ENCODE assay signal across 13 mouse cellular contexts in genomic region chr14:7899986-7900385, GRCm38 (mm10). TPM values are rescaled to one million over a fixed set of nuclear protein-coding genes. Genes with fewer than 3 reads are reported as not detected.
DNase-seq lines count a peak whose midpoint lies in the region; ATAC-seq and TF ChIP-seq lines count a peak whose summit lies in the region.
"Had no signal": no experiment of that assay in that cellular context is flagged by ENCODE, and none has a peak within 500 bp of the region (broad histone marks: within the 10 kb centered on the region; RNA-seq: fewer than 3 reads in every experiment).

No protein-coding gene starts in this region.

- 0 out of 2 replicates have a peak overlapping the region, but pooled peaks have one; percentile 39 for H3K9ac ChIP-seq in heart, embryonic 11.5 days (ENCODE audit: low read depth, low read length)
- 0 out of 2 replicates have a peak overlapping the region, but pooled peaks have one; percentile 6 for H3K9ac ChIP-seq in lung, embryonic 14.5 days
- H3K9ac ChIP-seq in intestine, embryonic 16.5 days (ENCODE audit: low read depth, low read length), result peak overlapping the region; percentile 23
- no peak overlapping the region for H3K9ac ChIP-seq in neural tube, embryonic 15.5 days (replicated peaks)
- H3K9ac ChIP-seq: liver, embryonic 12.5 days had no signal

- no peak overlapping the region for H3K4me3 ChIP-seq in heart, embryonic 11.5 days (ENCODE audit: low read depth, low read length)
- H3K4me3 ChIP-seq in lung, embryonic 14.5 days (ENCODE audit: low read depth, low read length), result no peak overlapping the region
- H3K4me3 ChIP-seq in intestine, embryonic 16.5 days (ENCODE audit: low read length), result no peak overlapping the region
- H3K4me3 ChIP-seq in neural tube, embryonic 15.5 days (replicated peaks), result no peak overlapping the region
- H3K4me3 ChIP-seq: liver, embryonic 12.5 days had no signal

- no peak for ATAC-seq in heart, embryonic 11.5 days (replicated peaks; ENCODE audit: insufficient number of reproducible peaks, low FRiP score, low TSS enrichment)
- ATAC-seq in lung, embryonic 14.5 days (ENCODE audit: insufficient read depth), result peak; percentile 16; the same call in 1 of the 2 replicates
- peak; percentile 52 for ATAC-seq in intestine, embryonic 16.5 days
- ATAC-seq in neural tube, embryonic 15.5 days (ENCODE audit: low FRiP score), result no peak
- ATAC-seq: liver, embryonic 12.5 days had no signal

- WGBS in heart, embryonic 11.5 days (ENCODE audit: insufficient replicate concordance), result 60% methylated on average over 3 of the region's 3 CpGs
- WGBS in lung, embryonic 14.5 days, result 26% methylated on average over 3 of the region's 3 CpGs
- 38% methylated on average over 3 of the region's 3 CpGs for WGBS in intestine, embryonic 16.5 days
- WGBS in neural tube, embryonic 15.5 days, result 62% methylated on average over 3 of the region's 3 CpGs

- H3K9me3 ChIP-seq in heart, embryonic 11.5 days (replicated peaks; ENCODE audit: control insufficient read depth, low read length), result no peaks in the 10 kb centered on the region
- no peaks in the 10 kb centered on the region for H3K9me3 ChIP-seq in lung, embryonic 14.5 days (ENCODE audit: low read depth, low read length)
- H3K9me3 ChIP-seq in intestine, embryonic 16.5 days (ENCODE audit: control insufficient read depth, low read length), result no peaks in the 10 kb centered on the region
- H3K9me3 ChIP-seq in neural tube, embryonic 15.5 days (replicated peaks), result no peaks in the 10 kb centered on the region
- H3K9me3 ChIP-seq: liver, embryonic 12.5 days had no signal

- H3K4me2 ChIP-seq in heart, embryonic 11.5 days, result no peak overlapping the region
- H3K4me2 ChIP-seq in lung, embryonic 14.5 days, result peak overlapping the region; percentile 45
- 0 out of 2 replicates have a peak overlapping the region, but pooled peaks have one; percentile 15 for H3K4me2 ChIP-seq in intestine, embryonic 16.5 days (ENCODE audit: low read depth, low read length)
- no peak overlapping the region for H3K4me2 ChIP-seq in neural tube, embryonic 15.5 days
- H3K4me2 ChIP-seq: liver, embryonic 12.5 days had no signal

- peaks cover 8% of the 10 kb centered on the region for H3K36me3 ChIP-seq in heart, embryonic 11.5 days (ENCODE audit: control insufficient read depth, insufficient read depth, low read length)
- peaks cover 37% of the 10 kb centered on the region for H3K36me3 ChIP-seq in lung, embryonic 14.5 days (ENCODE audit: insufficient read depth)
- H3K36me3 ChIP-seq in intestine, embryonic 16.5 days (ENCODE audit: control insufficient read depth, insufficient read depth, low read length), result peaks cover 9% of the 10 kb centered on the region; the same call in 1 of the 2 replicates
- H3K36me3 ChIP-seq in neural tube, embryonic 15.5 days, result peaks cover 37% of the 10 kb centered on the region

- H3K27me3 ChIP-seq in heart, embryonic 11.5 days (ENCODE audit: control insufficient read depth, insufficient read depth, low read length), result no peaks in the 10 kb centered on the region
- H3K27me3 ChIP-seq in lung, embryonic 14.5 days (ENCODE audit: insufficient read depth, low read length), result no peaks in the 10 kb centered on the region
- H3K27me3 ChIP-seq in intestine, embryonic 16.5 days (replicated peaks; ENCODE audit: control insufficient read depth, insufficient read depth, low read length), result no peaks in the 10 kb centered on the region
- H3K27me3 ChIP-seq in neural tube, embryonic 15.5 days (replicated peaks), result no peaks in the 10 kb centered on the region
- H3K27me3 ChIP-seq: liver, embryonic 12.5 days had no signal

- H3K4me1 ChIP-seq in heart, embryonic 11.5 days (ENCODE audit: control insufficient read depth, insufficient read depth, low read length), result peaks cover 18% of the 10 kb centered on the region
- H3K4me1 ChIP-seq in lung, embryonic 14.5 days (ENCODE audit: insufficient read depth), result peaks cover 10% of the 10 kb centered on the region; the same call in 1 of the 2 replicates
- peaks cover 18% of the 10 kb centered on the region for H3K4me1 ChIP-seq in intestine, embryonic 16.5 days (ENCODE audit: control insufficient read depth, insufficient read depth, low read length)
- peaks cover 36% of the 10 kb centered on the region for H3K4me1 ChIP-seq in neural tube, embryonic 15.5 days
- H3K4me1 ChIP-seq: liver, embryonic 12.5 days had no signal

- DNase-seq in heart, adult 8-10 months (ENCODE audit: low spot score), result no peak
- DNase-seq in lung, embryonic 14.5 days, result no peak
- DNase-seq in lung, postnatal 14 days, result no peak
- DNase-seq in spleen, postnatal 36 days (ENCODE audit: low spot score in 2 of 2), result no peak
- no peak for DNase-seq in MN1 (ENCODE audit: low spot score)
- DNase-seq: adrenal gland, postnatal 25 days; cerebellum, adult 2 months had no signal

- no peak for TF ChIP-seq CTCF in lung, embryonic 14.5 days (IDR thresholded peaks at IDR 0.05; ENCODE audit: low read depth)

- 0 out of 2 replicates have a peak overlapping the region, but pooled peaks have one; percentile 54 for H3K27ac ChIP-seq in heart, embryonic 11.5 days (ENCODE audit: low read depth, low read length)
- H3K27ac ChIP-seq in lung, embryonic 14.5 days (ENCODE audit: low read depth), result peak overlapping the region; percentile 81
- peak overlapping the region; percentile 89 for H3K27ac ChIP-seq in intestine, embryonic 16.5 days (ENCODE audit: low read length)
- peak overlapping the region; percentile 61 for H3K27ac ChIP-seq in neural tube, embryonic 15.5 days (replicated peaks)
- H3K27ac ChIP-seq: liver, embryonic 12.5 days had no signal

RNA-seq across cellular contexts. Expression of gene Gm45521, which starts 57.1 kb away (rescaled TPM):
- polyA plus RNA-seq in heart, embryonic 11.5 days (2014; fragmentation: Nextera tagmentation; extraction: Ambion mirVana), result 0.33 TPM in 1 of 2 replicates, not detected in the other
- total RNA-seq in heart, adult 8-10 months (2022), result not detected
- polyA plus RNA-seq in lung, embryonic 14.5 days (2014; fragmentation: Nextera tagmentation; extraction: Ambion mirVana), result not detected in 2 replicates
- polyA plus RNA-seq in intestine, embryonic 16.5 days (2015; fragmentation: Nextera tagmentation; extraction: Ambion mirVana), result not detected in 2 replicates
- 0.28 TPM in 1 of 2 replicates, not detected in the other for polyA plus RNA-seq in neural tube, embryonic 15.5 days (2015; fragmentation: Nextera tagmentation; extraction: Ambion mirVana)
- total RNA-seq: adrenal gland, postnatal 25 days had no signal
- polyA plus RNA-seq: C2C12; cerebellum, adult 2 months; embryonic facial prominence, embryonic 11.5 days; liver, embryonic 12.5 days had no signal

Comparison
In these comparisons a context has a peak if more than half of its experiments do, and no peak if none do; other contexts are left out.
1. ATAC-seq: peak in lung, embryonic 14.5 days (single experiment) and intestine, embryonic 16.5 days (single experiment); none in heart, embryonic 11.5 days (single experiment) and neural tube, embryonic 15.5 days (single experiment).
2. H3K4me2 ChIP-seq: peak in lung, embryonic 14.5 days (single experiment) and intestine, embryonic 16.5 days (single experiment); none in heart, embryonic 11.5 days (single experiment) and neural tube, embryonic 15.5 days (single experiment).
3. Peak in every context shown above with its lines, with median percentiles within 50 percentile points of each other: H3K27ac ChIP-seq.